Mouse (Mus musculus) limb, embryonic 11.5 days (tissue): Measurements from ENCODE around the gene Gm43738. TPM values are rescaled to one million over a fixed set of nuclear protein-coding genes. Genes with fewer than 3 reads are reported as not detected.
"Not testable (repeated sequence)": the region's sequence is repeated elsewhere in the genome, so short reads cannot be mapped to it uniquely, and the experiment has no call there.

Source experiments
- ATAC-seq: fragments of 200-750 bp; cut with Nextera tagmentation; 2 replicates; pipeline ENCODE4 v1.8.0; 2017; ENCODE audit warnings: low read depth; ENCODE audit not compliant: insufficient number of reproducible peaks, low FRiP score, low TSS enrichment
- DNase-seq: peaks from one replicate; pipeline ENCODE4 v3.0.0-alpha.2; 2015; ENCODE audit warnings: low spot score
- H3K27ac ChIP-seq: fragments of 300-500 bp; sonication (generic); replicated peaks from 2 replicates; pipeline ENCODE4 v1.5.1; 2014; ENCODE audit warnings: low read depth, mild to moderate bottlenecking, low read length
- H3K27me3 ChIP-seq: fragments of 300-500 bp; sonication (generic); 2 replicates; pipeline ENCODE4 v1.6.1; 2014; ENCODE audit warnings: mild to moderate bottlenecking, low read length, mixed read lengths; ENCODE audit not compliant: control insufficient read depth, insufficient read depth
- H3K36me3 ChIP-seq: fragments of 300-500 bp; sonication (generic); 2 replicates; pipeline ENCODE4 v1.6.1; 2014; ENCODE audit warnings: mild to moderate bottlenecking, low read length, moderate library complexity, mixed read lengths; ENCODE audit not compliant: control insufficient read depth, insufficient read depth
- H3K4me1 ChIP-seq: fragments of 300-500 bp; sonication (generic); 2 replicates; pipeline ENCODE4 v1.6.1; 2014; ENCODE audit warnings: low read length, mixed read lengths; ENCODE audit not compliant: control insufficient read depth, insufficient read depth
- H3K4me2 ChIP-seq: fragments of 300-500 bp; sonication (generic); 2 replicates; pipeline ENCODE4 v1.6.1; 2014; ENCODE audit warnings: low read depth, mild to moderate bottlenecking, moderate library complexity; ENCODE audit not compliant: severe bottlenecking
- H3K4me3 ChIP-seq: fragments of 300-500 bp; sonication (generic); 2 replicates; pipeline ENCODE4 v1.5.1; 2014; ENCODE audit warnings: low read depth, low read length
- H3K9ac ChIP-seq: fragments of 300-500 bp; sonication (generic); 2 replicates; pipeline ENCODE4 v1.6.1; 2014; ENCODE audit warnings: mild to moderate bottlenecking, low read length
- H3K9me3 ChIP-seq: fragments of 300-500 bp; sonication (generic); 2 replicates; pipeline ENCODE4 v1.6.1; 2016; ENCODE audit warnings: low read length; ENCODE audit not compliant: control insufficient read depth
- WGBS: fragments of 180-500 bp; shearing (Covaris S2); extraction: QIAGEN DNeasy Blood & Tissue Kit; methylation state at CpG from one replicate; pipeline ENCODE4 v1.1.7; 2014; 5-methylcytosine and 5-hydroxymethylcytosine counted together
- polyA plus RNA-seq: library from polyadenylated mRNA; unstranded; fragments of >200 nt; fragmentation: Nextera tagmentation; extraction: Ambion mirVana; gene quantifications from 2 replicates; pipeline ENCODE4 v1.2.1, GENCODE M21; 2014

Gene Gm43738
- polyA plus RNA-seq, 1 experiment from 2014 or later: not detected

- Histone ChIP-seq H3K36me3 (no peaks in the 10 kb centered on the region), H3K27me3 (peaks cover 13% of the 10 kb centered on the region), H3K4me2 (peak overlapping the region; percentile 3; the same call in 1 of the 2 replicates), H3K4me3 (no peak overlapping the region), H3K9ac (0 out of 2 replicates have a peak overlapping the region, but pooled peaks have one; percentile 1), H3K9me3 (no peaks in the 10 kb centered on the region), H3K4me1 (peaks cover 25% of the 10 kb centered on the region), H3K27ac (no peak overlapping the region)
- peak; percentile 89 for DNase-seq
- no peak for ATAC-seq
- 26% methylated on average over 21 of the region's 21 CpGs for WGBS
Measured at GRCm38 (mm10) chr3:89087338-89088110, 13.4 kb downstream of the Gm43738 start.

- 81% methylated on average over 12 of the region's 12 CpGs for WGBS
- H3K4me1 ChIP-seq: peaks cover 17% of the 10 kb centered on the region
- H3K27ac ChIP-seq: no peak overlapping the region
- peaks cover 1% of the 10 kb centered on the region; the same call in 1 of the 2 replicates for H3K36me3 ChIP-seq
- DNase-seq (no peak), ATAC-seq (no peak)
- no peak overlapping the region for H3K4me3 ChIP-seq
- no peak overlapping the region for H3K9ac ChIP-seq
- no peaks in the 10 kb centered on the region for H3K9me3 ChIP-seq
- H3K27me3 ChIP-seq: 0 out of 2 replicates have a peak, but pooled peaks cover 3% of the 10 kb centered on the region
- H3K4me2 ChIP-seq: no peak overlapping the region
Measured at GRCm38 (mm10) chr3:89084654-89085190, 16.2 kb downstream of the Gm43738 start.

- H3K4me2 ChIP-seq: no peak overlapping the region
- no peaks in the 10 kb centered on the region for H3K9me3 ChIP-seq
- H3K4me1 ChIP-seq: peaks cover 12% of the 10 kb centered on the region
- H3K27ac ChIP-seq: no peak overlapping the region
- DNase-seq (no peak), ATAC-seq (no peak)
- no peak overlapping the region for H3K4me3 ChIP-seq
- 91% methylated on average over 2 of the region's 2 CpGs for WGBS
- no peak overlapping the region for H3K9ac ChIP-seq
- 0 out of 2 replicates have a peak, but pooled peaks cover 3% of the 10 kb centered on the region for H3K27me3 ChIP-seq
- H3K36me3 ChIP-seq: peaks cover 6% of the 10 kb centered on the region; the same call in 1 of the 2 replicates
Measured at GRCm38 (mm10) chr3:89084133-89084532, 16.8 kb downstream of the Gm43738 start.

GRCm38 (mm10) chr3:89082287-89082686 is 18.6 kb downstream of the Gm43738 start:
- H3K9ac ChIP-seq, DNase-seq, H3K4me2 ChIP-seq, H3K4me3 ChIP-seq, H3K36me3 ChIP-seq, H3K27ac ChIP-seq, H3K4me1 ChIP-seq, H3K27me3 ChIP-seq, ATAC-seq, H3K9me3 ChIP-seq: not testable (repeated sequence)

GRCm38 (mm10) chr3:89077383-89077782 is 23.5 kb downstream of the Gm43738 start:
- no peak overlapping the region for H3K4me3 ChIP-seq
- DNase-seq (no peak), ATAC-seq (no peak)
- H3K9ac ChIP-seq: no peak overlapping the region
- peaks cover 28% of the 10 kb centered on the region for H3K36me3 ChIP-seq
- H3K4me2 ChIP-seq: no peak overlapping the region
- H3K27ac ChIP-seq: no peak overlapping the region
- WGBS: 93% methylated on average over 9 of the region's 9 CpGs
- no peaks in the 10 kb centered on the region for H3K27me3 ChIP-seq
- no peaks in the 10 kb centered on the region for H3K4me1 ChIP-seq
- H3K9me3 ChIP-seq: no peaks in the 10 kb centered on the region

GRCm38 (mm10) chr3:89067265-89067664 is 33.6 kb downstream of the Gm43738 start:
- peaks cover 36% of the 10 kb centered on the region for H3K36me3 ChIP-seq
- no peaks in the 10 kb centered on the region for H3K9me3 ChIP-seq
- no peak for DNase-seq
- no peaks in the 10 kb centered on the region for H3K27me3 ChIP-seq
- ATAC-seq: no peak
- H3K4me1 ChIP-seq: no peaks in the 10 kb centered on the region
- no peak overlapping the region for H3K4me3 ChIP-seq
- no peak overlapping the region for H3K9ac ChIP-seq
- no peak overlapping the region for H3K4me2 ChIP-seq
- H3K27ac ChIP-seq: no peak overlapping the region

GRCm38 (mm10) chr3:89061696-89062095 is 39.2 kb downstream of the Gm43738 start:
- no peaks in the 10 kb centered on the region for H3K4me1 ChIP-seq
- H3K27ac ChIP-seq: no peak overlapping the region
- peaks cover 23% of the 10 kb centered on the region; the same call in 1 of the 2 replicates for H3K36me3 ChIP-seq
- no peaks in the 10 kb centered on the region for H3K9me3 ChIP-seq
- no peak overlapping the region for H3K4me3 ChIP-seq
- 92% methylated on average over 3 of the region's 3 CpGs for WGBS
- ATAC-seq (no peak), DNase-seq (no peak)
- no peaks in the 10 kb centered on the region for H3K27me3 ChIP-seq
- H3K9ac ChIP-seq: no peak overlapping the region
- H3K4me2 ChIP-seq: no peak overlapping the region

DNA sequence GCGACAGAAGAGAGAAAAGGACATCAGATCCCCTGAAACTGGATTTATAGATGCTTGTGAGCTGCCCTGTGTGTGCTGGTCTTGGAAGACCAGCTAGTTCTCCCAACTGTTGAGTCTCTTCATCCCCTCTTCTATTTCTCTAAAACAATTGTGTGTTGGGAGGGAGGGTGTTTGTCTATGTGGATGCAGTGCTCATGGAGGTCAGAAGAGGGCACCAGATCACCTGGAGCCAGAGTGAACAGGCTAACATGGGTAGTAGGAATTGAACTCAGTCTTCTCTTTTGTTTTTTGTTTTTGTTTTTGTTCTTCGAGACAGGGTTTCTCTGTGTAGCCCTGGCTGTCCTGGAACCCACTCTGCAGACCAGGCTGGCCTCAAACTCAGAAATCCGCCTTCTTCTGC is 42.1 kb downstream of the Gm43738 start:
- H3K4me2 ChIP-seq: no peak overlapping the region
- H3K27ac ChIP-seq: no peak overlapping the region
- DNase-seq (peak; percentile 31), ATAC-seq (no peak)
- H3K9me3 ChIP-seq: no peaks in the 10 kb centered on the region
- H3K4me1 ChIP-seq: no peaks in the 10 kb centered on the region
- H3K27me3 ChIP-seq: no peaks in the 10 kb centered on the region
- H3K36me3 ChIP-seq: peaks cover 20% of the 10 kb centered on the region; the same call in 1 of the 2 replicates
- WGBS: 85% methylated on average over 3 of the region's 3 CpGs
- H3K4me3 ChIP-seq: no peak overlapping the region
- H3K9ac ChIP-seq: no peak overlapping the region
